21 mouse cellular contexts compared by ENCODE assay signal in the genomic region with DNA sequence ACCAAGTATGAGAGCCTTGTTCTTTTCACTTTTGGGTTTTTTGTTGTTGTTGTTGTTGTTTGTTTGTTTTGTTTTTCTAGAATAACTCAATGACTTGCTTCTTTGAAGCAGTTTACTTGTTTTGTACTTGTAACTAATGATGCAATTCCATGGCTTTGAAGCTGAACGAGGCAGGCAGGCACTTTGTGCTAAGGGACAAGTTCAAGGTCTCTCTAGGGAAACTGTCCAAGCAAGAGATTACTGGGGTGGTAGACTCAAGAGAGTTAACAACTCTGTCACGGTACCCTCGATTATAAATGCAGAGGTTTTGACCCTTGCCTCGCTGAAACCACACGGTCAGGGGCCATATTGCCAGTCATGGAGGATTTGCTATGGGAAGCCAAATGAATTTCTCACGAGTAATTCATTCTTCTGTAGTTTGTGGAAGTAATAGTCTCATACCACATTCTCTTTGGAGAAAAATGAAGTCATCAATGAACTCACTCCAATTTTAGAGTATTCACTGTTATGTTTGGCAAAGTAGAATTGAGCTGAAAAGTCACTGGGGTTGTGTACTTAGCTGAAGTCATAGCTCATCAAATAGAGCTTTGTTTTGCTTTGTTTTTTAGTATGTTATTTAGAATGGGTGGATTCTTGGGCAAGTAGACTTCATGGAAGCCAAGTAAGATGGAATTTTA. TPM values are rescaled to one million over a fixed set of nuclear protein-coding genes. Genes with fewer than 3 reads are reported as not detected.
DNase-seq lines count a peak whose midpoint lies in the region; ATAC-seq and TF ChIP-seq lines count a peak whose summit lies in the region.
"Had no signal": no experiment of that assay in that cellular context is flagged by ENCODE, and none has a peak within 500 bp of the region (broad histone marks: within the 10 kb centered on the region; RNA-seq: fewer than 3 reads in every experiment).

No protein-coding gene starts in this region.

- peaks cover 49% of the 10 kb centered on the region for H3K36me3 ChIP-seq in liver, postnatal 0 days (replicated peaks; ENCODE audit: insufficient read depth, low read length)
- H3K36me3 ChIP-seq in liver, embryonic 12.5 days = peaks cover 83% of the 10 kb centered on the region
- H3K36me3 ChIP-seq: forebrain, embryonic 15.5 days had no signal

- no peaks in the 10 kb centered on the region for H3K27me3 ChIP-seq in liver, postnatal 0 days (ENCODE audit: insufficient read depth, low read length)
- H3K27me3 ChIP-seq in liver, embryonic 12.5 days (replicated peaks) = no peaks in the 10 kb centered on the region
- peaks cover 21% of the 10 kb centered on the region for H3K27me3 ChIP-seq in Patski
- H3K27me3 ChIP-seq: forebrain, embryonic 15.5 days had no signal

- no peak overlapping the region for H3K4me2 ChIP-seq in liver, postnatal 0 days (ENCODE audit: low read depth, low read length)
- H3K4me2 ChIP-seq in liver, embryonic 12.5 days = no peak overlapping the region
- H3K4me2 ChIP-seq: forebrain, embryonic 15.5 days; heart, embryonic 11.5 days; hindbrain, embryonic 14.5 days had no signal

- TF ChIP-seq CTCF in liver, postnatal 0 days (IDR thresholded peaks at IDR 0.05; ENCODE audit: low read depth) = no peak
- no peak for TF ChIP-seq CTCF in Patski (IDR thresholded peaks at IDR 0.05)

- intact Hi-C loops in heart, postnatal 25 days (cut with DNase I) = no loop called here

- POLR2A ChIA-PET in Patski (lab: Charles Lee) = no interaction called here

- 69% methylated on average over 6 of the region's 6 CpGs for WGBS in liver, postnatal 0 days (ENCODE audit: insufficient replicate concordance)
- 72% methylated on average over 6 of the region's 6 CpGs for WGBS in liver, embryonic 12.5 days (ENCODE audit: insufficient replicate concordance)

- CTCF ChIA-PET in Patski (lab: Charles Lee) = no interaction called here

- no peak overlapping the region for H3K9ac ChIP-seq in liver, postnatal 0 days (replicated peaks)
- no peak overlapping the region for H3K9ac ChIP-seq in liver, embryonic 12.5 days
- H3K9ac ChIP-seq: forebrain, embryonic 15.5 days; hindbrain, embryonic 14.5 days had no signal

- H3K27ac ChIP-seq in liver, postnatal 0 days (ENCODE audit: low read depth) = peak overlapping the region; percentile 89
- H3K27ac ChIP-seq in liver, embryonic 12.5 days = no peak overlapping the region
- H3K27ac ChIP-seq: forebrain, embryonic 15.5 days; heart, adult 2 months; hindbrain, embryonic 14.5 days; hindbrain, postnatal 0 days had no signal

- peaks cover 11% of the 10 kb centered on the region for H3K4me1 ChIP-seq in liver, postnatal 0 days (ENCODE audit: insufficient read depth)
- peaks cover 7% of the 10 kb centered on the region; the same call in 1 of the 2 replicates for H3K4me1 ChIP-seq in liver, embryonic 12.5 days
- H3K4me1 ChIP-seq: forebrain, embryonic 15.5 days had no signal

- H3K9me3 ChIP-seq in liver, postnatal 0 days (ENCODE audit: low read length) = no peaks in the 10 kb centered on the region
- no peaks in the 10 kb centered on the region for H3K9me3 ChIP-seq in liver, embryonic 12.5 days (replicated peaks)
- H3K9me3 ChIP-seq: forebrain, embryonic 15.5 days had no signal

- peak; percentile 68 for DNase-seq in heart, adult 11 months
- DNase-seq in heart, postnatal 25 days (ENCODE audit: low spot score) = no peak
- DNase-seq in liver, postnatal 0 days = no peak
- DNase-seq in Patski (ENCODE audit: low read depth, low spot score) = peak; percentile 28
- no peak for DNase-seq in kidney, adult 18-20 months
- DNase-seq: adrenal gland, adult 8-10 months; B cell, adult 2 months; cerebellum, adult 18-20 months; cerebellum, adult 9-10 months; cerebellum, postnatal 14 days; gastrocnemius, postnatal 25 days; heart, adult 2 months; heart, postnatal 4 days had no signal

- peak; percentile 64 for ATAC-seq in liver, postnatal 0 days
- ATAC-seq in liver, embryonic 12.5 days = no peak
- peak; percentile 26 for ATAC-seq in Patski
- no peak for ATAC-seq in erythroid progenitor cell, adult 5-6 weeks (replicated peaks; ENCODE audit: low FRiP score, poor library complexity, severe bottlenecking)
- ATAC-seq: forebrain, embryonic 15.5 days; hindbrain, postnatal 0 days; inflammation-experienced regulatory T-cells, adult 6 months; intestine, embryonic 16.5 days had no signal

- H3K4me3 ChIP-seq in liver, postnatal 0 days (ENCODE audit: low read depth, low read length) = no peak overlapping the region
- no peak overlapping the region for H3K4me3 ChIP-seq in liver, embryonic 12.5 days
- H3K4me3 ChIP-seq: forebrain, embryonic 15.5 days; heart, adult 2 months had no signal

- in situ Hi-C loops in Patski (cut with MboI; ENCODE audit: low pct_unique_long_range_greater_than_20kb) = no loop called here

- no peak for TF ChIP-seq EP300 in liver, postnatal 0 days (IDR thresholded peaks at IDR 0.05; ENCODE audit: low read depth)

RNA-seq across cellular contexts. Expression of a gene that starts 8.8 kb away (rescaled TPM):
- total RNA-seq in heart, postnatal 25 days (2021) = 10 to 100 TPM; 11.5 to 12.3 TPM
- 64.7 and 75.6 TPM in 2 replicates for polyA plus RNA-seq in liver, postnatal 0 days (2015; fragmentation: Nextera tagmentation; extraction: Ambion mirVana)
- 37.8 and 40.1 TPM in 2 replicates for polyA plus RNA-seq in liver, embryonic 12.5 days (2016; fragmentation: Nextera tagmentation; extraction: Ambion mirVana)
- polyA plus RNA-seq in Patski (2021) = 0.24 TPM
- total RNA-seq in erythroid progenitor cell, adult 5-6 weeks (2015; ENCODE audit: low replicate concordance) = 218 and 229 TPM in 2 replicates
- 428 and 435 TPM in 2 replicates for total RNA-seq in erythroid progenitor cell, adult 5-6 weeks (2017; ENCODE audit: low replicate concordance)

Comparison
In these comparisons a context has a peak if more than half of its experiments do, and no peak if none do; other contexts are left out.
1. DNase-seq: peak in heart, adult 11 months (single experiment) and Patski (single experiment); none in heart, postnatal 25 days (single experiment), liver, postnatal 0 days (single experiment) and kidney, adult 18-20 months (single experiment).
2. ATAC-seq: peak in liver, postnatal 0 days (single experiment) and Patski (single experiment); none in liver, embryonic 12.5 days (single experiment) and erythroid progenitor cell, adult 5-6 weeks (single experiment).
3. RNA of a gene that starts 8.8 kb away (polyA plus RNA-seq): 64.7 to 75.6 TPM in liver, postnatal 0 days and 37.8 to 40.1 TPM in liver, embryonic 12.5 days; 0.24 TPM in Patski (single experiment); every median in the first group is over 10 times any median in the second.